Mouse (Mus musculus) spleen, adult 2 months (tissue): ENCODE data around the gene Nemp2.

Source experiments
- CTCF ChIP-seq: fragments of 200-500 bp; IDR thresholded peaks from 2 replicates; pipeline ENCODE4 v1.5.1; 2011; ENCODE audit warnings: mild to moderate bottlenecking, inconsistent platforms; ENCODE audit not compliant: insufficient read depth, insufficient read length, insufficient replicate concordance; ENCODE audit errors: extremely low read depth
- POLR2A ChIP-seq: fragments of 200-500 bp; IDR thresholded peaks from 2 replicates; pipeline ENCODE4 v1.6.1; 2011; ENCODE audit warnings: low read depth, low read length, inconsistent platforms

DNA sequence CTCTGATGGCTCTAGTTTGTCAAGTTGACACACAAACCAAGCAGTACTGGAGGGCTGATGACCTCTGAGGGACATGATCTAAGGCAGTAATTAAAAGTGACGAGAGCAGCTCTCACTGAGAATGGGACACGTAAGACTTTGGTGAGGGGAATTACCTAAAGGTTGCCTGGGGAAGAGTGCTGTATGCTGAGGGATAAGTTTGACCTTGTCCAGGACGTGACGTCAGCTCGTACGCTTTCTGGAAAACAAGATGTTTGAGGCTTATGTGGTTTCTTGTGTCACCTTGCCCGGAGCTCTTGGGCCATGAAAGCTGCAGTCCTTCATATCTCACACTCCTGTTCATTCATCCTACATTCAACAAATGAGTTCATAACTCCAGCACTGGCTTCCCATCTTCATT is 8.6 kb downstream of the Nemp2 start:
- TF ChIP-seq POLR2A (no peak), CTCF (no peak)
